8 mouse cellular contexts compared by ENCODE assay signal in the genomic region with DNA sequence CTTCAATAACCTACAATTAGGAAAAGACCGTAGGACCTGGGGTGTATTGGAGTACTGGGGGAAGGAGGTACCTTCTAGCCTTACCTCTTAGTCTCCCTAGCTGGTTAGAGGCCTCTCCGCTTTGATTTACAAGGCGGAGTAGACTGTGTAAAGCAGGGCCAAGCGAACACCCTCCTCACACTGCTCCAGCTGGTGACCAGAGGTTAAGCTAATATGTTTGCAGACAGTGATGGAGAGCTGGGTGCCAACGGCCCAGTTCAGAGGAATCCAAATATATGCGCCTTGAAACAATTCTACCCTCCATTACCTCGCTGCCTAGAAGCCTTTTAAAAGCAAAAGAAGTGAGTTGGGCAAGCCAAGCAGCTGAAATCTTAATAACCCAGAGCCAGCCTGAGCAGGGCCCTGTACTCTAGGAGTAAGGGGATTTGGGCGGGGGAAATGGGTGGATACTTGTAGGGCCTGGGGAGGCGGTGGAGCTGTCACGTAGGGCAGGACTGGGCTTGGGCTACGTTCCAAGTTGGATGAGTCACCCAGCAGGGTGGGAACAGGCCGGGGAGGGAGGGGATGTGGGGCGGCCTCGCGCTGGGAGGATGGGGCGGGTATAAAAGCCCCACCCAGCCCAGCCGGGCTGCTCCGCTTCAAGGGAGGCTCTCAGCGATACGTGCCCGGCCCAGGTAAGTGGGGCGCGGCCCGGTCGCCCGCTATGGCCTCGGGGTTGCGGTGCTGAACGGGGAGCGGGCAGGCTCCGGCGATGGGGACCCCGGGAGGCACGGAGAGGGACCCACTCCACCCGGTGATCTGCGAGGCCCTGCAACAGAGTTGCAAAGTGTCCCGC. TPM values are rescaled to one million over a fixed set of nuclear protein-coding genes. Genes with fewer than 3 reads are reported as not detected.
A peak's percentile ranks its signal among the peaks of the same experiment; 100 is the strongest.
DNase-seq lines count a peak whose midpoint lies in the region; ATAC-seq and TF ChIP-seq lines count a peak whose summit lies in the region.

A gene (plus strand): TSS at position 555 of the 835 bp plus-strand sequence.

- H3K27me3 ChIP-seq in midbrain, postnatal 0 days (ENCODE audit: insufficient read depth, low read length) = peaks cover 14% of the 10 kb centered on the region

- no peaks in the 10 kb centered on the region for H3K9me3 ChIP-seq in midbrain, postnatal 0 days (ENCODE audit: low read length)

- no peaks in the 10 kb centered on the region for H3K36me3 ChIP-seq in midbrain, postnatal 0 days (ENCODE audit: insufficient read depth, low read length)

- peak within 1 kb of the TSS; percentile 60 for H3K4me2 ChIP-seq in midbrain, postnatal 0 days (ENCODE audit: low read depth, low read length, poor library complexity, severe bottlenecking)

- peak; percentile 62 to 69 for DNase-seq in cerebellum, postnatal 14 days
- no peak for DNase-seq in cerebellum, adult 11-12 months
- DNase-seq in embryo, embryonic 9.5 days (ENCODE audit: extremely low spot score) = peak; percentile 61
- peak; percentile 100 for DNase-seq in heart, adult 11 months
- peak; percentile 80 for DNase-seq in kidney, adult 11 months
- peak; percentile 84 for DNase-seq in liver
- DNase-seq in midbrain, postnatal 0 days (ENCODE audit: low spot score) = peak; percentile 60
- DNase-seq in spleen, postnatal 4 days (ENCODE audit: low spot score in 2 of 2) = peak; percentile 66 to 76

- H3K4me1 ChIP-seq in midbrain, postnatal 0 days (ENCODE audit: insufficient read depth, low read length) = peaks cover 5% of the 10 kb centered on the region; the same call in 1 of the 2 replicates

- TF ChIP-seq CTCF in midbrain, postnatal 0 days (IDR thresholded peaks at IDR 0.05) = no peak

- ATAC-seq in midbrain, postnatal 0 days (ENCODE audit: low FRiP score) = no peak

- peak within 1 kb of the TSS; percentile 18; the same call in 1 of the 2 replicates for H3K27ac ChIP-seq in midbrain, postnatal 0 days (ENCODE audit: low read depth, low read length)

- WGBS in midbrain, postnatal 0 days = 15% methylated on average over 33 of the region's 37 CpGs

- H3K4me3 ChIP-seq in midbrain, postnatal 0 days (ENCODE audit: low read depth, low read length) = peak within 1 kb of the TSS; percentile 39

- 0 out of 2 replicates have a peak within 1 kb of the TSS, but pooled peaks have one; percentile 2 for H3K9ac ChIP-seq in midbrain, postnatal 0 days (replicated peaks; ENCODE audit: low read length, poor library complexity, severe bottlenecking)

RNA-seq across cellular contexts. Expression of the gene that starts here (rescaled TPM):
- total RNA-seq in midbrain, postnatal 0 days (2014; rRNA removed) = 68.4 and 73.2 TPM in 2 replicates
- 69.2 and 79.1 TPM in 2 replicates for polyA plus RNA-seq in midbrain, postnatal 0 days (2015; fragmentation: Nextera tagmentation; extraction: Ambion mirVana)
